Mouse (Mus musculus): ENCODE results near the gene Zdhhc24. TPM values are rescaled to one million over a fixed set of nuclear protein-coding genes. Genes with fewer than 3 reads are reported as not detected.

Zdhhc24 gene
- polyA plus RNA-seq (2016; fragmentation: Nextera tagmentation; extraction: Ambion mirVana) = 7.0 and 8.5 TPM in 2 replicates

- Histone ChIP-seq H3K9me3 (replicated peaks) (no peaks in the 10 kb centered on the region), H3K4me3 (peak within 1 kb of the TSS; percentile 88), H3K4me1 (peaks cover 28% of the 10 kb centered on the region), H3K36me3 (no peaks in the 10 kb centered on the region), H3K27me3 (ENCODE audit: low read depth, poor library complexity, severe bottlenecking) (peaks cover 16% of the 10 kb centered on the region), H3K27ac (peak within 1 kb of the TSS; percentile 79)
- WGBS = 1% methylated on average over 52 of the region's 52 CpGs
- DNase-seq (ENCODE audit: low spot score) = peak; percentile 95
Measured at GRCm38 (mm10) chr19:4878405-4879323, at the start of gene Zdhhc24. Zdhhc24 (plus strand) TSS chr19:4878668.

- peaks cover 9% of the 10 kb centered on the region; the same call in 1 of the 2 replicates for H3K4me1 ChIP-seq
- WGBS = 63% methylated on average over 7 of the region's 7 CpGs
- H3K27ac ChIP-seq = no peak overlapping the region
- DNase-seq (ENCODE audit: low spot score) = no peak
- H3K4me3 ChIP-seq = no peak overlapping the region
- no peaks in the 10 kb centered on the region for H3K9me3 ChIP-seq (replicated peaks)
- peaks cover 59% of the 10 kb centered on the region for H3K36me3 ChIP-seq
- no peaks in the 10 kb centered on the region for H3K27me3 ChIP-seq (ENCODE audit: low read depth, poor library complexity, severe bottlenecking)
Measured at GRCm38 (mm10) chr19:4829156-4829555, 49.3 kb upstream of the Zdhhc24 start.

- Histone ChIP-seq H3K27me3 (ENCODE audit: low read depth, poor library complexity, severe bottlenecking) (no peaks in the 10 kb centered on the region), H3K4me3 (no peak overlapping the region), H3K4me1 (peaks cover 13% of the 10 kb centered on the region), H3K36me3 (peaks cover 36% of the 10 kb centered on the region), H3K27ac (no peak overlapping the region), H3K9me3 (replicated peaks) (no peaks in the 10 kb centered on the region)
- 84% methylated on average over 8 of the region's 8 CpGs for WGBS
- DNase-seq (ENCODE audit: low spot score) = no peak
Measured at GRCm38 (mm10) chr19:4833977-4834376, 44.5 kb upstream of the Zdhhc24 start.

GRCm38 (mm10) chr19:4836096-4836495 lies 42.4 kb upstream of the Zdhhc24 start:
- H3K27ac ChIP-seq = no peak overlapping the region
- peaks cover 28% of the 10 kb centered on the region for H3K36me3 ChIP-seq
- peaks cover 17% of the 10 kb centered on the region for H3K4me1 ChIP-seq
- DNase-seq (ENCODE audit: low spot score) = no peak
- peaks cover 18% of the 10 kb centered on the region for H3K27me3 ChIP-seq (ENCODE audit: low read depth, poor library complexity, severe bottlenecking)
- no peak overlapping the region for H3K4me3 ChIP-seq
- no peaks in the 10 kb centered on the region for H3K9me3 ChIP-seq (replicated peaks)
- WGBS = 78% methylated on average over 2 of the region's 2 CpGs

GRCm38 (mm10) chr19:4837049-4837448 lies 41.4 kb upstream of the Zdhhc24 start:
- H3K27ac ChIP-seq = no peak overlapping the region
- 93% methylated on average over 6 of the region's 6 CpGs for WGBS
- H3K9me3 ChIP-seq (replicated peaks) = no peaks in the 10 kb centered on the region
- peaks cover 28% of the 10 kb centered on the region for H3K27me3 ChIP-seq (ENCODE audit: low read depth, poor library complexity, severe bottlenecking)
- peaks cover 17% of the 10 kb centered on the region for H3K4me1 ChIP-seq
- no peak overlapping the region for H3K4me3 ChIP-seq
- H3K36me3 ChIP-seq = peaks cover 22% of the 10 kb centered on the region
- no peak for DNase-seq (ENCODE audit: low spot score)

GRCm38 (mm10) chr19:4838526-4839140 lies 39.8 kb upstream of the Zdhhc24 start:
- Histone ChIP-seq H3K4me3 (peak overlapping the region; percentile 72), H3K36me3 (peaks cover 8% of the 10 kb centered on the region), H3K9me3 (replicated peaks) (no peaks in the 10 kb centered on the region), H3K27me3 (ENCODE audit: low read depth, poor library complexity, severe bottlenecking) (peaks cover 34% of the 10 kb centered on the region), H3K4me1 (peaks cover 17% of the 10 kb centered on the region), H3K27ac (peak overlapping the region; percentile 86)
- DNase-seq (ENCODE audit: low spot score) = no peak
- 40% methylated on average over 10 of the region's 10 CpGs for WGBS

- H3K4me1 ChIP-seq = peaks cover 17% of the 10 kb centered on the region
- peaks cover 34% of the 10 kb centered on the region for H3K27me3 ChIP-seq (ENCODE audit: low read depth, poor library complexity, severe bottlenecking)
- H3K27ac ChIP-seq = peak within 1 kb of the TSS; percentile 86
- peak; percentile 97 for DNase-seq (ENCODE audit: low spot score)
- H3K36me3 ChIP-seq = peaks cover 5% of the 10 kb centered on the region
- peak within 1 kb of the TSS; percentile 72 for H3K4me3 ChIP-seq
- no peaks in the 10 kb centered on the region for H3K9me3 ChIP-seq (replicated peaks)
- under 1% methylated on average over 25 of the region's 25 CpGs for WGBS
Measured at GRCm38 (mm10) chr19:4839149-4839548, 39.3 kb upstream of the Zdhhc24 start, which contains the start of the genes Ccs and Ccdc87. Ccs (minus strand) TSS chr19:4839332. Ccdc87 (plus strand) TSS chr19:4839366.

- no peak overlapping the region for H3K4me3 ChIP-seq
- H3K36me3 ChIP-seq = no peaks in the 10 kb centered on the region; the same call in 1 of the 2 replicates
- peaks cover 17% of the 10 kb centered on the region for H3K4me1 ChIP-seq
- no peak overlapping the region for H3K27ac ChIP-seq
- H3K9me3 ChIP-seq (replicated peaks) = no peaks in the 10 kb centered on the region
- H3K27me3 ChIP-seq (ENCODE audit: low read depth, poor library complexity, severe bottlenecking) = peaks cover 34% of the 10 kb centered on the region
- DNase-seq (ENCODE audit: low spot score) = no peak
- WGBS = 86% methylated on average over 9 of the region's 9 CpGs
Measured at GRCm38 (mm10) chr19:4840848-4841247, 37.6 kb upstream of the Zdhhc24 start.

- H3K36me3 ChIP-seq = no peaks in the 10 kb centered on the region
- WGBS = 72% methylated on average over 2 of the region's 2 CpGs
- H3K9me3 ChIP-seq (replicated peaks) = no peaks in the 10 kb centered on the region
Measured at GRCm38 (mm10) chr19:4842611-4843010, 35.9 kb upstream of the Zdhhc24 start.

GRCm38 (mm10) chr19:4845846-4846245 lies 32.6 kb upstream of the Zdhhc24 start:
- DNase-seq (ENCODE audit: low spot score) = no peak
- H3K4me1 ChIP-seq = no peaks in the 10 kb centered on the region
- no peak overlapping the region for H3K27ac ChIP-seq
- no peak overlapping the region for H3K4me3 ChIP-seq
- 70% methylated on average over 2 of the region's 2 CpGs for WGBS
- no peaks in the 10 kb centered on the region for H3K9me3 ChIP-seq (replicated peaks)
- peaks cover 18% of the 10 kb centered on the region for H3K27me3 ChIP-seq (ENCODE audit: low read depth, poor library complexity, severe bottlenecking)
- no peaks in the 10 kb centered on the region for H3K36me3 ChIP-seq

More at GRCm38 (mm10) chr19:4842611-4843010, 35.9 kb upstream of the Zdhhc24 start:
- DNase-seq (ENCODE audit: low spot score) = no peak
- Histone ChIP-seq H3K27me3 (ENCODE audit: low read depth, poor library complexity, severe bottlenecking) (peaks cover 34% of the 10 kb centered on the region), H3K4me3 (no peak overlapping the region), H3K27ac (no peak overlapping the region), H3K4me1 (peaks cover 17% of the 10 kb centered on the region)

- no peak for DNase-seq (ENCODE audit: low spot score)
- no peaks in the 10 kb centered on the region for H3K9me3 ChIP-seq (replicated peaks)
- H3K36me3 ChIP-seq = no peaks in the 10 kb centered on the region
- H3K27me3 ChIP-seq (ENCODE audit: low read depth, poor library complexity, severe bottlenecking) = 0 out of 2 replicates have a peak, but pooled peaks cover 1% of the 10 kb centered on the region
- H3K27ac ChIP-seq = no peak overlapping the region
- H3K4me3 ChIP-seq = no peak overlapping the region
- no peaks in the 10 kb centered on the region for H3K4me1 ChIP-seq
- 42% methylated on average over 7 of the region's 7 CpGs for WGBS
Measured at GRCm38 (mm10) chr19:4847490-4847889, 31.0 kb upstream of the Zdhhc24 start.

GRCm38 (mm10) chr19:4849800-4850199 lies 28.7 kb upstream of the Zdhhc24 start:
- WGBS = 50% methylated on average over 4 of the region's 4 CpGs
- H3K4me3 ChIP-seq = no peak overlapping the region
- H3K27me3 ChIP-seq (ENCODE audit: low read depth, poor library complexity, severe bottlenecking) = no peaks in the 10 kb centered on the region
- no peaks in the 10 kb centered on the region for H3K9me3 ChIP-seq (replicated peaks)
- no peak for DNase-seq (ENCODE audit: low spot score)
- no peak overlapping the region for H3K27ac ChIP-seq
- no peaks in the 10 kb centered on the region for H3K36me3 ChIP-seq
- peaks cover 5% of the 10 kb centered on the region for H3K4me1 ChIP-seq

- WGBS = 57% methylated on average over 5 of the region's 5 CpGs
- no peak overlapping the region for H3K4me3 ChIP-seq
- no peak for DNase-seq (ENCODE audit: low spot score)
- no peak overlapping the region for H3K27ac ChIP-seq
- no peaks in the 10 kb centered on the region for H3K27me3 ChIP-seq (ENCODE audit: low read depth, poor library complexity, severe bottlenecking)
- no peaks in the 10 kb centered on the region for H3K9me3 ChIP-seq (replicated peaks)
- no peaks in the 10 kb centered on the region for H3K36me3 ChIP-seq
- H3K4me1 ChIP-seq = peaks cover 10% of the 10 kb centered on the region
Measured at GRCm38 (mm10) chr19:4850281-4850680, 28.2 kb upstream of the Zdhhc24 start.

All from limb, embryonic 10.5 days (tissue).